Mouse (Mus musculus): ENCODE results near the gene Fanci.

The Fanci gene

GRCm38 (mm10) chr7:79387140-79387539, 4.6 kb upstream of the Fanci start:
- CTCF ChIA-PET = no interaction called here

- CTCF ChIA-PET = interaction anchor here (0.6 kb wide), 1 partner anchor 456 kb away, joined by 3 read pairs; no protein-coding TSS in a partner anchor
Measured at GRCm38 (mm10) chr7:79387991-79388390, 3.7 kb upstream of the Fanci start.

GRCm38 (mm10) chr7:79388671-79389206, 3.0 kb upstream of the Fanci start:
- CTCF ChIA-PET = interaction anchor here (0.6 kb wide), 2 partner anchors 457 to 472 kb away, joined by 3 to 4 read pairs; no protein-coding TSS in a partner anchor

- CTCF ChIA-PET = interaction anchor here (0.6 kb wide), 1 partner anchor 118 kb away, joined by 4 read pairs; no protein-coding TSS in a partner anchor
Measured at GRCm38 (mm10) chr7:79390141-79390708, 1.5 kb upstream of the Fanci start.

GRCm38 (mm10) chr7:79391471-79391870, 258 bp upstream of the Fanci start:
- CTCF ChIA-PET = no interaction called here

- CTCF ChIA-PET = interaction anchor here (0.5 kb wide), 1 partner anchor 17 kb away, joined by 23 read pairs; no protein-coding TSS in a partner anchor
Measured at GRCm38 (mm10) chr7:79392860-79393513, 1.3 kb downstream of the Fanci start.

GRCm38 (mm10) chr7:79393924-79394323, 2.2 kb downstream of the Fanci start:
- CTCF ChIA-PET = no interaction called here

GRCm38 (mm10) chr7:79394666-79395065, 2.9 kb downstream of the Fanci start:
- CTCF ChIA-PET = no interaction called here

GRCm38 (mm10) chr7:79395186-79395585, 3.5 kb downstream of the Fanci start:
- CTCF ChIA-PET = no interaction called here

GRCm38 (mm10) chr7:79397446-79397963, 5.8 kb downstream of the Fanci start:
- CTCF ChIA-PET = no interaction called here

GRCm38 (mm10) chr7:79398426-79398825, 6.7 kb downstream of the Fanci start:
- CTCF ChIA-PET = no interaction called here

GRCm38 (mm10) chr7:79398971-79399370, 7.2 kb downstream of the Fanci start:
- CTCF ChIA-PET = no interaction called here

GRCm38 (mm10) chr7:79400296-79400695, 8.6 kb downstream of the Fanci start:
- CTCF ChIA-PET = no interaction called here

GRCm38 (mm10) chr7:79414449-79415375, 23.0 kb downstream of the Fanci start:
- CTCF ChIA-PET = interaction anchor here (0.6 kb wide), 1 partner anchor 55 kb away, joined by 3 read pairs; no protein-coding TSS in a partner anchor

GRCm38 (mm10) chr7:79419950-79420349, 28.2 kb downstream of the Fanci start:
- CTCF ChIA-PET = no interaction called here

GRCm38 (mm10) chr7:79422876-79423275, 31.1 kb downstream of the Fanci start:
- CTCF ChIA-PET = no interaction called here

- CTCF ChIA-PET = no interaction called here
Measured at GRCm38 (mm10) chr7:79425804-79426203, 34.1 kb downstream of the Fanci start.

- CTCF ChIA-PET = no interaction called here
Measured at GRCm38 (mm10) chr7:79428243-79428642, 36.5 kb downstream of the Fanci start.

- CTCF ChIA-PET = no interaction called here
Measured at GRCm38 (mm10) chr7:79440035-79440434, 48.3 kb downstream of the Fanci start.

- CTCF ChIA-PET = no interaction called here
Measured at GRCm38 (mm10) chr7:79447048-79447447, 55.3 kb downstream of the Fanci start.

GRCm38 (mm10) chr7:79447486-79447885, 55.8 kb downstream of the Fanci start:
- CTCF ChIA-PET = no interaction called here

- CTCF ChIA-PET = no interaction called here
Measured at GRCm38 (mm10) chr7:79461721-79462120, 70.0 kb downstream of the Fanci start.
